Mouse (Mus musculus) mammary gland, adult 2 months (tissue): Measurements from ENCODE around the gene Chst12. TPM values are rescaled to one million over a fixed set of nuclear protein-coding genes. Genes with fewer than 3 reads are reported as not detected.

Source experiments
- polyA plus RNA-seq: library from polyadenylated mRNA; depleted of rRNA; stranded (reverse); fragments of >200 nt; gene quantifications from 2 replicates; pipeline ENCODE4 v1.2.3, GENCODE M21; 2012; ENCODE audit warnings: low replicate concordance; rRNA removed

Gene Chst12
- 48.9 and 67.5 TPM in 2 replicates for polyA plus RNA-seq

DNA sequence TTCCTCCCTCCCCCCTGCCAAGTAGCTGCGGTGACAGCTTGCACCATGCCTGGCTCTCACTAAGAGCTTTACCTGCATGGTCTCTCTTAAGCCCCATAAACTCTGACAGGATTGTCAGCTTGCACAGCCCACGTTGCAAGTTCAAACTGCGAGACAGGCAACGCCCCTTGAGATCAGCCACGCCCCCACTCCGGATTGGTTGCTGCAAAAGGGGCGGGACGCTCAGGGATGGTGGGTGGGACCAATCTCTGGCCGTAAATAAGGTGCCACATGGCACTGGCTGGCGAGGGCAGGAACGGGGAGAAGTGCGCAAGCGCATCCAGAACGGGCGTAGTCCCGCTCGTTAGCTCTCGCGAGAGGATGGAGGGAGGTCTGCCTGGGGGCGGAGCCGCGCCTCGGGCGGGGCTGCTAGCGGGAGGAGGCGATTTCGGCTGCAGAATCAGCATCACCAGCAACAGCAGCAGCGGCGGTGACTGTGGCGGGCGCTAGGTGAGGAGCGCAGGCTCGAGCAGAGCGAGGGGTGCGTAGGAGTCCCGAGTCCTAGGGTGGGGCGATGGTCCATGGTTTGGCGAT is at the start of gene Chst12:
Gene Chst12, plus strand, starts transcription at position 343 of the 573 bp plus-strand sequence.

GRCm38 (mm10) chr5:140564896-140565295 is 59.5 kb downstream of the Chst12 start, which contains the start of gene Grifin:
Grifin (minus strand) TSS chr5:140565071.

Other genes starting within 250 kb of the Chst12 start
- 20.4 and 24.1 TPM in 2 replicates for gene Mad1l1, start 184.0 kb upstream of the Chst12 start, polyA plus RNA-seq
- gene Nudt1, start 183.9 kb upstream of the Chst12 start, polyA plus RNA-seq, result 5.1 and 9.3 TPM in 2 replicates
- gene Mrm2, start 173.7 kb upstream of the Chst12 start, polyA plus RNA-seq, result 6.8 and 8.4 TPM in 2 replicates
- 20.7 and 31.9 TPM in 2 replicates for gene Snx8, start 116.3 kb upstream of the Chst12 start, polyA plus RNA-seq
- gene Eif3b, start 86.2 kb upstream of the Chst12 start, polyA plus RNA-seq, result 77.0 and 77.6 TPM in 2 replicates
- gene Gm4869, start 59.9 kb upstream of the Chst12 start, polyA plus RNA-seq, result not detected in 2 replicates
- gene Grifin, start 59.5 kb downstream of the Chst12 start, polyA plus RNA-seq, result not detected in 2 replicates
- 172 and 370 TPM in 2 replicates for gene Lfng, start 101.8 kb downstream of the Chst12 start, polyA plus RNA-seq
- 48.4 and 132 TPM in 2 replicates for gene Ttyh3, start 143.5 kb downstream of the Chst12 start, polyA plus RNA-seq
- 18.6 and 19.3 TPM in 2 replicates for gene Iqce, start 196.8 kb downstream of the Chst12 start, polyA plus RNA-seq
- 32.6 and 50.8 TPM in 2 replicates for gene Brat1, start 199.5 kb downstream of the Chst12 start, polyA plus RNA-seq
- gene Amz1, start 218.6 kb downstream of the Chst12 start, polyA plus RNA-seq, result 4.2 and 7.4 TPM in 2 replicates